Mouse (Mus musculus) mouse embryonic stem cell (cell line): Measurements from ENCODE around the gene Zfp108.

Experiments
- in situ Hi-C, 2 experiments: fragments of 300-500 bp; cut with MboI; formaldehyde crosslinking; loops; 1 replicate in 1 of 2; 3 replicates in 1 of 2; pipeline ENCODE4 v1.14.3; 2019 to 2020; ENCODE audit warnings: low sequenced_read_pairs in 2 of 2, low pct_unique_long_range_greater_than_20kb in 1 of 2, mixed read lengths in 1 of 2; ENCODE audit not compliant: unreplicated experiment in 1 of 2

Zfp108 gene

GRCm38 (mm10) chr7:24299823-24300481 lies 45.4 kb downstream of the Zfp108 start:
- in situ Hi-C loops = loop anchor here in 1 of 2 experiments (25.0 kb wide), 1 partner anchor 338 kb away; the partner anchor contains the start of genes Vmn1r180 and Vmn1r181

GRCm38 (mm10) chr7:24300771-24301282 lies 46.2 kb downstream of the Zfp108 start, which contains the start of gene Zfp61:
TSS of gene Zfp61 (minus strand) at chr7:24301232.
- in situ Hi-C loops = no loop called here
